Mouse (Mus musculus) adrenal gland, adult 2 months (tissue): ENCODE data around the gene Dcps. TPM values are rescaled to one million over a fixed set of nuclear protein-coding genes. Genes with fewer than 3 reads are reported as not detected.
A peak's percentile ranks its signal among the peaks of the same experiment; 100 is the strongest.

Experiments used
- DNase-seq: peaks from one replicate; pipeline ENCODE4 v3.0.0; 2021
- polyA plus RNA-seq: library from polyadenylated mRNA; depleted of rRNA; stranded (reverse); fragments of >200 nt; gene quantifications from 2 replicates; pipeline ENCODE4 v1.2.3, GENCODE M21; 2012; rRNA removed
- total RNA-seq, 2 experiments: library from RNA; stranded (reverse); gene quantifications; 2 replicates each; pipeline ENCODE4 v1.2.3; 2021

Dcps gene
- total and polyA plus RNA-seq, 3 experiments, result 18.3 to 26.8 (median 22.2) TPM

DNA sequence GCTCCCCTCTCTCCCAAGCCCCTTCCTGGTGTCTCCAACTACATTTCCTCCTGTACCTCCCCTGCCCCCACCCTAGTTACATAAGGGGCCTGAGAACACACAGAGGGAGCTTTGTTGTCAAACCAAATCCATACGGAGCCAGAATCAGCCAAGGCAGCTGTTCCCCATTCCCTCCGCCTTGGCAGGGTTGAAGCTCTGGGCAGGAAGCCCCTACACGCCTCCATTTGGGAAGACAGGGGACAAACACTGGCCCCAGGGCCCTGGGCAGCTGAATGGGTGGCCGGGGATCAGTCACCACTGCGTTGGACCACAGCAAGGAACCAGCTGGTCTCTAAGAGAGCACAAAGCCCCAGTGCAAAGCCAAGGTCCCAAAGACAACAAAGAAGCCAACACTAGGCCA is 66.9 kb downstream of the Dcps start:
- peak; percentile 27 for DNase-seq

DNA sequence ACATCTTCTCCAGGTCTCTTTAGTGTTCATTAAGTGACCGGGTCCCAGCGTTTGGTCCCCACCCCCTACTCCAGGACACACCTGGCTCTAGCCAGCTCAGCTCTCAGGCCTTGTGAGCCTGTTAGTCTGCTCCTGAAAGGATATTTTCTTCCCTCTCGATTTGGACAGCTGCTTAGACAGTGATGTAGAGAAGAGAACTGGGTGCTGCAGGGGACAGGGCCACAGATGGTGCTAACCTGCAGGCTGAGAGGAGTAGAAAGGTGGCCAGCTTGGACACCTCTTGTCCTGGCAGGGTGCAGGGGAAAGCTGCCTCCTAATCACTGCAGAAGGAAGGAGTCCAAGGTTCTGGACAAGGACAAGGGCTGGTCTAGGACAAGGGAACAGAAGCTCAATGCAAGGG is 67.8 kb downstream of the Dcps start:
- no peak for DNase-seq

DNA sequence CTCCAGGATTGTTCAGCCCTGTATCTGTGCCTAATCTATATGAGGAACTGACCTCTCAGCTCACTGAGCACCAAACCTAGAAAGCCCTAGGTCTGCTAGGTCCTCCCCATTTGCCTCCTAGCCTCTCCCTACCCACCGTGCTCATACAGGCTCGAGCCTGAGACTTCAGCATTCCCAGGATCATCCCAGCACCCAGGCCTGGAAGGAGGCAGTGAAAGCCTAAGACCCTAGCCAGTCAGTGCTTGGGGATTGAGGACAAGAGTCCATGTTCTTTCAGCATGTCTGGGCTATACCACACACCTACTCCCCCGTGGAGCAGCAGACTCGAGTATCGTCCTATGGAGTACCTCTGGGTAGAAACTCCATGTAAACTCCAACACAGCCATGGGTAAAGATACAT is 68.5 kb downstream of the Dcps start:
- DNase-seq, result no peak

DNA sequence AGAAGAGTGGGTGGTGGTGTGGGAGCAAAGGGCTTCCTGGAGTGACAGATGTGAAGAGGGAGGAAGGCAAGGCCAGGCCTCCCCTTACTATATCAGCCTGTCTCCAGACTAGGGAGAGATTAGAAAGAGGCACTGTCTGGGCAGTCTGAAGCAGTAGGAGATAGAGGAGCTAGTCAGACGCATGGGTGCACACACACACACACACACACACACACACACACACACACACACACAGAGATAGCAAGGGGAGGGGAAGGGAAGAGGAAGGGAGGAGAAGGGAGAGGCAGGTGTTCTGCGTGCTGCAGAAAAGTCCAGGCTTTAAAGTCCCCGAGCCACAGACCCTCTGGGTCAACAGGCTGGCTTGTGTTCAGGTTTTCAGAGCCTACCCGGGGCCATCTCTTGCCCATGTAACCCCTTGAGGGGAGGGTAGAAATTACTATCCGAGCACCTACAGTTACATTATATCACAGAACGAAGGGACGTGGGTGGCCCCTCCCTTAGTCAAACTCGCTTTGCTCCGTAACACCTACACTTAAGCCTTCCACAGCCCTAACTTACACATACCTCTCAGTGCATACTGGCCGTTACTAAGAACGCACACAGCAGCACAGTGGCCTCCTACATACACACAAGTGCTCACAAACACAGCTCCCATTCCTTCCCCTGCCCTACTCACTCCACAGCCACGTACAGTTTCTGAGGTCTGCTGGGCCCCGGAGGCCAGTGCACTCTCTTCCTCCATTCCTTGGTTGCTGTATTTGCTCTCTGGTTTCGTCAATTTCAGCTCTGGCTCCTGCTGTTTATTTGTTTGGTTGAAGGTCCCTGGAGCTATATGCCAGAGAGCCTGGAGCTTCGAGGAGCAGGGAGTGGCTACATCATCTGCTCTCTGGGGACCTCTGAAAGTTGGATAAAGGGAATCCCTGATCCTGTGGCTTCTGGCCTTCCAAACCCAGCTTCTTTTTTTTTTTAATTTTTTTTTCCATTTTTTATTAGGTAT is 69.7 kb downstream of the Dcps start:
- DNase-seq, result peak; percentile 5

DNA sequence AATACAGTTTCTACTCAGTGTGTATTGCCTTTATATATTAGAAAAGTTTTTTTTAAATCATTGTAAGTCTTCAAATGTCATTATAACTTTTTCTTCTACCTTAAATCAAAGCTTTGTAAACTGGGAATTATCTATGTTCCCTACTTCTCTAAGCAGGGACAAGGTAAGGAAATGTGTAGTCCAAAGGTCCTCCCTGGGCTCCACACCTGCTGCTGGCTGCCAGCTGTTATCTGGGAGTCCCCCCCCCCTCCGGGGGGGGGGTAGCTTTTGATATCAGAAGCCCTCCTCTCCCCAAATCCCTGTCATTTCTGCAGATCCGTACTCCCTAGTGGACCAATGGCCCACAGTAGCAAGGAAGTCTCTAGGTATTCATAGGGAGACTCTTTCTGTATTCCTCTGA is 70.4 kb downstream of the Dcps start:
- no peak for DNase-seq

DNA sequence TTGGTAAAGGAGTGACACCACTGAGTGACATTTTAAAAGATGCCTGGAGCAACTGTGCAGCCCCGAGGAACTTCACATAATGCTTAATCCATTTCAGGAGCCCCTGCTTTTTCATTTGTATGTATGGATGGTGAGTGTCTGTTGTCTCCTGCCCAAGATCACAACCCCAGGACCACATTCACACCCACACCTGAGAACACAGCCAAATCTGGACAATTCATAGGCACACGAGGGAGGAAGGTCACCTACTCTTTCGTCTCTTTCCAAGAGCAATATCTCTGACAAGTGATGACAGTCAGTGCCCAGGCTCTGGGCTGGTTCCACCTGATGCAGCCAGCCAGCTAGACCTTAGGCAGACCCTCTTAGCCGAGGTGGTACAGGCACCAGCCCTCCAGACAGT is 71.2 kb downstream of the Dcps start:
- DNase-seq, result peak; percentile 26

DNA sequence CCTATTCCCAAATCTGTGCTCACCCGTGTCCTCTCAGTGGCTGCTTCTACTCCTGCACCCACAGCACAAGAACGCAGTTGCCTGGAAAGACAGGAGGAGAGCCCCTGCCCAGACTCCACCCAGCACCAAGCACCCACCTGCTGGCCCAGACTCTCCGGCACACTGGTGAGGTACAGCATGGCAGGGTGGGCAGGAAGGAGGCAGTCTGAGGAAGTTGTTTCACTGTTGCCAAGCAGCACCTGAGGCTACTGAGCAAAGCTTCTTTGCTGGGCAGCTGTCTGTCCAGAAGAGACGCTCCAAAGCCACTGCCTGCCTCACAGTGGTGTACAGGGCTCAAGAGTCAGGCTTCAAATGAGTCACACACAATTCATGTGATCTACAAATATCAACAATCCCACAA is 77.1 kb downstream of the Dcps start:
- DNase-seq, result peak; percentile 10

DNA sequence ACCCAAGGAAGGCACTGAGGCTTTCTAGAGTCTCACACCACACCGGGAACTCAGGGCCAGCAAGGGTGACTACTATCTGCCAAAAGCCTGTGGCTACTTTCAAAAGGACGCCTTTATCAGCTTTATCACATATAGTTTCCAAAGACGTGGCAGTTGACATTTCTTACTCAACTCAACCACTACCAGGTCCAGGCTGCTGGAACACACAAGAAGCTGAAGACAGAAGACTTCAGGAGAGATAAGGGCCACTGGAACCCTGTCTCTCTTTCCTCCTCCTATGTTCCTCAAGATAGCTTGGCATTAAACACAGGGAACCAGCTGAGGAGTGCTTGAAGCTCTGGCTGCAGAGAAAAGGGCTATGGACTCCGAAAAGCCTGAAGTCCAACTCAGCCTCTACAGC is 78.0 kb downstream of the Dcps start:
- peak; percentile 1 for DNase-seq

DNA sequence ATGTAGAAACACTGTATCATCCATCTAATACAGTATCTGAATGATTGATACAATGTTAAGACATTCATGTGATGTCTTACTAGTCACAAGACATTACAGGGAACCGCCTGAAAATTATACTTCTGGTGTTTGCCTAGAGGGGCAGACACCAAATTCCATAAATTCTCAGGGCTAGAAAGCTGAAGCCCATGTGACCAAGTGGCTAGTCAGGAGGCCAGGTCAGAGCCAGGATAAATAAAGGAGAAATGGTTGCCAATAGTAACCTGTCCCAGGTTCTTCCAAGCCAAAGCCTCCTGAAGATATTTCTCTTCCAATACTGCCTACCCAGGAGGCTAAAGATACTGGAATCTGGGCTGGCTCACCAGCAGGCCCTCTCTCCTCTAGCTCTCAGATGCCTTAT is 80.1 kb downstream of the Dcps start:
- DNase-seq, result peak; percentile 0

DNA sequence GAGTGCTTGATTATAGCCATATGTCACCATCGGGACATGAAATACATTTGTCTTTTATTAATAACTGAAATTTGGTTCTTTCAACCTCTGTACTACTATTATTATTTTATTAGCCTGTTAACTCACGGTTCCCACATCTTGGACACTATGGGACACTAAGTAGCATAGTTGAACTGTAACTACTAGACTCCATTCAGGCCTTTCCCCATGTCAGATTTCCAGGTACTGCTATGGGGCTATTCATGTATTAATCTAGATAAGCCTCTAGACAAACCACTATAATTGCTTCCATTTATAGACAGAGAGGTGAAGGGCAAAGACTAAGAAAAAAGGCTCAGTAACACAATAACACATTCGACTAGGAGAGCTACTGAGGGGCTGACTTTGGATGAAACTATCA is 82.5 kb downstream of the Dcps start:
- no peak for DNase-seq

DNA sequence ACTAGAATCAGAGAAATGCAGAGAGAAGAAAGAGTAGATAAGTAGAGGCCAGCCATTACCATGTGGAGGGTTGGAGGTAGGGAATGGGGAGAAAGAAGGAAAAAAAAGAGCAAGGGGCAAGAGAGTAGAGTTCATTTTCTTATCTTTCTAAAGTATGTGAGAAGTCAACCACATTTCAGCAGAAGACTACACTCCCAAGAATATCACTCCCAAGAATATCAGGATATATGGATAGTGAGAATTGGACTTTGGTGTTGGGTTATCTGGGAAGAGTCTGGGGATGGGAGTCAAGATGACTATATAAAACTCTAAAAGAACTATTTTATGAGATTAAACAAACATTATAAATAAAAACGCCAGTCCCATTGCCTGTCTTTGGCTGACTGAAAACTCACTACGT is 83.0 kb downstream of the Dcps start:
- no peak for DNase-seq

Other genes with a start within 250 kb of the Dcps start
- gene St3gal4, start 56.8 kb downstream of the Dcps start, total RNA-seq, result 10 to 100 TPM; 18.6 to 45.7 TPM
- gene St3gal4, start 56.8 kb downstream of the Dcps start, polyA plus RNA-seq, result 22.2 and 31.6 TPM in 2 replicates
- 100 to 1,000 TPM; 157 to 167 TPM for gene Srpr, start 24.1 kb upstream of the Dcps start, total RNA-seq
- 40.6 and 47.4 TPM in 2 replicates for gene Srpr, start 24.1 kb upstream of the Dcps start, polyA plus RNA-seq
- 1 to 10 TPM; 6.8 to 7.3 TPM for gene Tirap, start 24.2 kb upstream of the Dcps start, total RNA-seq
- 10.2 and 11.7 TPM in 2 replicates for gene Tirap, start 24.2 kb upstream of the Dcps start, polyA plus RNA-seq
- gene Foxred1, start 35.0 kb upstream of the Dcps start, total RNA-seq, result 10 to 100 TPM; 40.6 to 53.7 TPM
- gene Foxred1, start 35.0 kb upstream of the Dcps start, polyA plus RNA-seq, result 14.4 and 16.8 TPM in 2 replicates
- 10 to 100 TPM in 1 of 2 experiments, 1 to 10 TPM in 1; 9.1 to 15.1 TPM for gene Fam118b, start 91.7 kb upstream of the Dcps start, total RNA-seq
- gene Fam118b, start 91.7 kb upstream of the Dcps start, polyA plus RNA-seq, result 3.8 and 4.0 TPM in 2 replicates
- gene Rpusd4, start 91.8 kb upstream of the Dcps start, total RNA-seq, result 10 to 100 TPM; 15.0 to 18.3 TPM
- 4.8 and 6.5 TPM in 2 replicates for gene Rpusd4, start 91.8 kb upstream of the Dcps start, polyA plus RNA-seq
- 10 to 100 TPM; 11.8 to 19.4 TPM for gene Cdon, start 245.1 kb upstream of the Dcps start, total RNA-seq
- gene Cdon, start 245.1 kb upstream of the Dcps start, polyA plus RNA-seq, result 1.8 and 1.9 TPM in 2 replicates